Mouse (Mus musculus) testis, adult 2 months (tissue): ENCODE results near the gene Dicer1.

Source experiments
- CTCF ChIP-seq: fragments of 200-500 bp; IDR thresholded peaks from 2 replicates; pipeline ENCODE4 v1.5.1; 2012; ENCODE audit warnings: low read depth, mild to moderate bottlenecking, inconsistent platforms, low read length, moderate library complexity; ENCODE audit not compliant: control insufficient read depth, insufficient read depth, insufficient replicate concordance
- POLR2A ChIP-seq: fragments of 200-500 bp; IDR thresholded peaks from 2 replicates; pipeline ENCODE4 v1.6.1; 2012; ENCODE audit warnings: low read depth, mild to moderate bottlenecking, inconsistent platforms, low read length, moderate library complexity; ENCODE audit not compliant: control insufficient read depth

DNA sequence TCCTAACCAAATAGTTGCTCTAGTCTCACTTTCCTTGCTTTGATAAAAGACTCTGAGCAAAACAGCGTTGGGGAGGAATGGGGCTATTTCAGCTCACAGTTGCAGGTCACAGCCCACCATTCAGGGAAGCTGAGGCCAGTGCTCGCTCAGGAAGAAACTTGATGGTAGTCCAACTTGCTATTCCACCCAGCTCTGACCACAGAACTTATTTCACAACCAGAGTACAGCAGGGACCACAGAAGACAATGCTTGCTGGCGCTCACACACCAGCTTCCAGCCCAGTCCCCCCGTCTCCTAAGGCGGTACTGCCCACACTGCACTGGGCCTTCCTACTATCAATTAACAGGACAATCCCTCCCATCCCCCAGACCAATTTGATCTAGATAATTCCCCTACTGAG lies 36.3 kb downstream of the Dicer1 start:
- TF ChIP-seq CTCF (no peak), POLR2A (no peak)
